Mouse (Mus musculus) MEL (cell line): ENCODE data around the gene Notch4. TPM values are rescaled to one million over a fixed set of nuclear protein-coding genes. Genes with fewer than 3 reads are reported as not detected.
A peak's percentile ranks its signal among the peaks of the same experiment; 100 is the strongest.

Experiments
- DNase-seq: peaks from one replicate; pipeline ENCODE4 v3.0.0; 2011; ENCODE audit warnings: low read depth, low spot score
- H3K27ac ChIP-seq: 2 replicates; pipeline ENCODE4 v1.5.1; 2012; ENCODE audit warnings: low read depth, mild to moderate bottlenecking, control low read depth, low read length, moderate library complexity; ENCODE audit not compliant: control insufficient read depth
- H3K27me3 ChIP-seq, 2 experiments: fragments of 150-350 bp in 1 of 2; sonication (generic) in 1 of 2; 2 replicates each; pipeline ENCODE4 v1.6.1; 2012; ENCODE audit warnings: low read length in 2 of 2, mild to moderate bottlenecking in 2 of 2, improper control_type of control experiment in 1 of 2, moderate library complexity in 1 of 2; ENCODE audit not compliant: insufficient read depth in 2 of 2, control insufficient read depth in 1 of 2
- H3K36me3 ChIP-seq, 2 experiments: 2 replicates each; pipeline ENCODE4 v1.6.1; 2012 to 2014; ENCODE audit warnings: low read length in 2 of 2, improper control_type of control experiment in 1 of 2, inconsistent platforms in 1 of 2, mild to moderate bottlenecking in 1 of 2; ENCODE audit not compliant: insufficient read depth in 2 of 2, control insufficient read depth in 1 of 2
- H3K4me1 ChIP-seq, 2 experiments: fragments of 150-350 bp in 1 of 2; sonication (generic) in 1 of 2; 2 replicates each; pipeline ENCODE4 v1.6.1; 2012; ENCODE audit warnings: low read length in 2 of 2, improper control_type of control experiment in 1 of 2, mild to moderate bottlenecking in 1 of 2; ENCODE audit not compliant: insufficient read depth in 2 of 2, control insufficient read depth in 1 of 2
- H3K4me3 ChIP-seq, 2 experiments: fragments of 150-350 bp in 1 of 2; sonication (generic) in 1 of 2; 2 replicates each; pipeline ENCODE4 v1.5.1; 2012; ENCODE audit warnings: low read depth in 2 of 2, low read length in 2 of 2, mild to moderate bottlenecking in 2 of 2, moderate library complexity in 2 of 2, control low read depth in 1 of 2, improper control_type of control experiment in 1 of 2; ENCODE audit not compliant: control insufficient read depth in 1 of 2, insufficient read depth in 1 of 2
- H3K79me2 ChIP-seq: 2 replicates; pipeline ENCODE4 v1.6.1; 2012; ENCODE audit warnings: mild to moderate bottlenecking, low read length, moderate library complexity; ENCODE audit not compliant: control insufficient read depth, poor library complexity, insufficient read depth
- H3K9ac ChIP-seq: 2 replicates; pipeline ENCODE4 v1.6.1; 2012; ENCODE audit warnings: low read depth, mild to moderate bottlenecking, control low read depth, low read length, moderate library complexity; ENCODE audit not compliant: control insufficient read depth, poor library complexity, severe bottlenecking
- H3K9me3 ChIP-seq: fragments of 150-350 bp; sonication (generic); replicated peaks from 2 replicates; pipeline ENCODE4 v1.6.1; 2012; ENCODE audit warnings: mild to moderate bottlenecking, low read length, improper control_type of control experiment, moderate library complexity; ENCODE audit not compliant: insufficient read depth
- BHLHE40 ChIP-seq: IDR thresholded peaks from 2 replicates; pipeline ENCODE4 v1.6.1; 2012; ENCODE audit warnings: low read depth, mild to moderate bottlenecking, inconsistent platforms, low read length, improper control_type of control experiment, borderline replicate concordance
- CHD1 ChIP-seq: IDR thresholded peaks from 2 replicates; pipeline ENCODE4 v1.6.1; 2012; ENCODE audit warnings: low read depth, mild to moderate bottlenecking, inconsistent platforms, low read length, improper control_type of control experiment
- CHD2 ChIP-seq: IDR thresholded peaks from 2 replicates; pipeline ENCODE4 v1.6.1; 2011; ENCODE audit warnings: low read length, improper control_type of control experiment
- CTCF ChIP-seq, 3 experiments: IDR thresholded peaks in 2 of 3; conservative IDR thresholded peaks in 1 of 3; 2 replicates each; pipeline ENCODE4 v1.5.1; 2011 to 2012; ENCODE audit warnings: low read length in 3 of 3, low read depth in 2 of 3, mild to moderate bottlenecking in 2 of 3, improper control_type of control experiment in 1 of 3, inconsistent platforms in 1 of 3, mixed read lengths in 1 of 3, moderate library complexity in 1 of 3; ENCODE audit not compliant: control insufficient read depth in 1 of 3, insufficient read depth in 1 of 3, poor library complexity in 1 of 3, severe bottlenecking in 1 of 3
- ELF1 ChIP-seq: IDR thresholded peaks from 2 replicates; pipeline ENCODE4 v1.6.1; 2014; ENCODE audit warnings: low read depth, mild to moderate bottlenecking, inconsistent platforms, low read length, improper control_type of control experiment, moderate library complexity
- ETS1 ChIP-seq: IDR thresholded peaks from 2 replicates; pipeline ENCODE4 v1.6.1; 2012; ENCODE audit warnings: low read depth, mild to moderate bottlenecking, inconsistent platforms, low read length, improper control_type of control experiment, moderate library complexity
- GABPA ChIP-seq: IDR thresholded peaks from 2 replicates; pipeline ENCODE4 v1.6.1; 2012; ENCODE audit warnings: low read depth, mild to moderate bottlenecking, inconsistent platforms, low read length, improper control_type of control experiment, moderate library complexity
- GATA1 ChIP-seq: IDR thresholded peaks from 2 replicates; pipeline ENCODE4 v1.6.1; 2011; ENCODE audit warnings: low read depth, low read length, improper control_type of control experiment
- HCFC1 ChIP-seq: IDR thresholded peaks from 2 replicates; pipeline ENCODE4 v1.6.1; 2012; ENCODE audit warnings: low read depth, mild to moderate bottlenecking, inconsistent platforms, low read length, improper control_type of control experiment, moderate library complexity
- MAX ChIP-seq: IDR thresholded peaks from 2 replicates; pipeline ENCODE4 v1.6.1; 2011; ENCODE audit warnings: low read length, improper control_type of control experiment
- MAZ ChIP-seq: IDR thresholded peaks from 2 replicates; pipeline ENCODE4 v1.6.1; 2012; ENCODE audit warnings: low read depth, mild to moderate bottlenecking, inconsistent platforms, low read length, improper control_type of control experiment
- MEF2A ChIP-seq: IDR thresholded peaks from 2 replicates; pipeline ENCODE4 v1.6.1; 2014; ENCODE audit warnings: low read depth, mild to moderate bottlenecking, inconsistent platforms, low read length, improper control_type of control experiment; ENCODE audit not compliant: poor library complexity, insufficient replicate concordance, severe bottlenecking; ENCODE audit errors: extremely low read depth
- MXI1 ChIP-seq: IDR thresholded peaks from 2 replicates; pipeline ENCODE4 v1.6.1; 2011; ENCODE audit warnings: mild to moderate bottlenecking, low read depth, low read length, improper control_type of control experiment
- MYC ChIP-seq: IDR thresholded peaks from 2 replicates; pipeline ENCODE4 v1.6.1; 2011; ENCODE audit warnings: low read depth, mild to moderate bottlenecking, low read length, improper control_type of control experiment, moderate library complexity
- NELFE ChIP-seq: IDR thresholded peaks from 2 replicates; pipeline ENCODE4 v1.6.1; 2011; ENCODE audit warnings: low read depth, low read length, improper control_type of control experiment
- POLR2A ChIP-seq, 2 experiments: IDR thresholded peaks; 2 replicates each; pipeline ENCODE4 v1.6.1; 2011 to 2012; ENCODE audit warnings: low read length in 2 of 2, mild to moderate bottlenecking in 2 of 2, control low read depth in 1 of 2, improper control_type of control experiment in 1 of 2, low read depth in 1 of 2, moderate library complexity in 1 of 2; ENCODE audit not compliant: control insufficient read depth in 1 of 2, insufficient read depth in 1 of 2, poor library complexity in 1 of 2
- POLR2AphosphoS2 ChIP-seq: IDR thresholded peaks from 2 replicates; pipeline ENCODE4 v1.6.1; 2011; ENCODE audit warnings: low read length, improper control_type of control experiment
- RAD21 ChIP-seq: IDR thresholded peaks from 2 replicates; pipeline ENCODE4 v1.6.1; 2011; ENCODE audit warnings: mild to moderate bottlenecking, low read depth, low read length, improper control_type of control experiment
- RCOR1 ChIP-seq: IDR thresholded peaks from 2 replicates; pipeline ENCODE4 v1.6.1; 2012; ENCODE audit warnings: low read depth, mild to moderate bottlenecking, inconsistent platforms, low read length, improper control_type of control experiment
- SIN3A ChIP-seq: IDR thresholded peaks from 2 replicates; pipeline ENCODE4 v1.6.1; 2012; ENCODE audit warnings: low read length, improper control_type of control experiment, inconsistent platforms
- SMC3 ChIP-seq: IDR thresholded peaks from 2 replicates; pipeline ENCODE4 v1.6.1; 2011; ENCODE audit warnings: low read depth, low read length, improper control_type of control experiment
- TAL1 ChIP-seq: IDR thresholded peaks from 2 replicates; pipeline ENCODE4 v1.6.1; 2012; ENCODE audit warnings: mild to moderate bottlenecking, inconsistent platforms, low read length, moderate library complexity, mixed read lengths
- TBP ChIP-seq: IDR thresholded peaks from 2 replicates; pipeline ENCODE4 v1.8.0; 2011; ENCODE audit warnings: low read depth, low read length, improper control_type of control experiment
- TCF12 ChIP-seq: IDR thresholded peaks from 2 replicates; pipeline ENCODE4 v1.6.1; 2014; ENCODE audit warnings: low read depth, mild to moderate bottlenecking, inconsistent platforms, low read length, improper control_type of control experiment, moderate library complexity
- USF1 ChIP-seq: IDR thresholded peaks from 2 replicates; pipeline ENCODE4 v1.6.1; 2014; ENCODE audit warnings: low read depth, mild to moderate bottlenecking, inconsistent platforms, low read length, improper control_type of control experiment, moderate library complexity
- ZC3H11A ChIP-seq: IDR thresholded peaks from 2 replicates; pipeline ENCODE4 v1.6.1; 2012; ENCODE audit warnings: low read depth, mild to moderate bottlenecking, inconsistent platforms, low read length, improper control_type of control experiment
- ZKSCAN1 ChIP-seq: IDR thresholded peaks from 2 replicates; pipeline ENCODE4 v1.6.1; 2012; ENCODE audit warnings: low read depth, mild to moderate bottlenecking, inconsistent platforms, low read length, improper control_type of control experiment, moderate library complexity
- ZMIZ1 ChIP-seq: IDR thresholded peaks from 2 replicates; pipeline ENCODE4 v1.6.1; 2012; ENCODE audit warnings: low read depth, mild to moderate bottlenecking, inconsistent platforms, low read length, improper control_type of control experiment, moderate library complexity
- ZNF384 ChIP-seq: IDR thresholded peaks from 2 replicates; pipeline ENCODE4 v1.6.1; 2012; ENCODE audit warnings: low read depth, mild to moderate bottlenecking, inconsistent platforms, low read length, improper control_type of control experiment
- polyA plus RNA-seq, 2 experiments: library from polyadenylated mRNA; stranded (reverse) in 1 of 2; unstranded in 1 of 2; fragments of >175 nt in 1 of 2; fragments of >200 nt in 1 of 2; gene quantifications; 2 replicates each; pipeline versions ENCODE4 v1.2.1 to v1.2.4; 2012; ENCODE audit warnings: low replicate concordance in 2 of 2, low read depth in 1 of 2; ENCODE audit not compliant: insufficient read length in 2 of 2, insufficient read depth in 1 of 2, missing spikeins in 1 of 2
- total RNA-seq: library from RNA; depleted of rRNA; stranded (reverse); fragments of 300-350 nt; gene quantifications from 2 replicates; pipeline ENCODE4 v1.2.3, GENCODE M21; 2012

The Notch4 gene
- total and polyA plus RNA-seq, 3 experiments, result 0.15 to 21.9 (median 0.33) TPM

DNA sequence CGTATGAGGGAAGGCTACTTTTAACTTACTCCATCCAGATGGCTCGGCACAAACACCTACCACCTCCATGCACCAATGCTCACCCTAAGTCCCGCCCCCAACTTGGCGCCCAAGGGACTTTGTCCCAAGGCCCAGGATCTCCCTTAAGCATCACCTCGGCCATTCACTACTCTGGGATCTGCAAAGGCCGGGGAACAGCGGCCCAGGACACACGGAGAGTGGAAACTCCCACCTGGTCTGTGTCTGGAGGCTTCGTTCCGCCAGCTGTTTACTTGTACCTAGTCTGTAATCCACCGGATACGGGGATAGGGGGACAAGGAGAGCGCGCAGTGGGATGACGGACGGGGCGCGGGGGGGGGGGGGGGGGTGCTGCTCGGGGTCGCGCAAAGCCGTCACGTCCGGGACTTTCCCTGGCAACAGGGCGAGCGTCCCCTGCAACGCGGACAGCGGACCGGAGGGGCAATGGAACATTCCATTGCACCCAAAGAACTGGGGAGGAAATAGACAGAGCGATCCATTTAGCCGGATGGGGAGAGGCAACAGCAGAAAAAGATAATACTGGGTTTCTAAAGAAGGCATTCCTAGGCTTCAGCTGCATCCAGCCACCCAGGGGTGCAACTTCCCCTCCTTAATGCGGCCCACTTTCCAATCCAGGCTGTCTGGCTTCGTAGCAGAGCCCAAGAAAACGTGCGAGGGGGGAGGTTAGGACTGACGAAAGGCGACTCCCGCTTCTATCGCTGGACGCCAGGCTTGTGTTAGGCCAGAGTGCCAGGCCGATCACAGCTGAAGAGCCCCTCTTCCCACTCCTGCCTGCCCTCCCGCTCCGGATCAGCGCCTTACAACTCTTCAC lies 63.2 kb downstream of the Notch4 start:
- Histone ChIP-seq H3K4me3 (peak overlapping the region; percentile 91 to 92), H3K36me3 (peaks cover 0 to 17% of the 10 kb centered on the region in 2 experiments; a peak in 3 of 4 replicates), H3K4me1 (peaks cover 2 to 34% of the 10 kb centered on the region in 2 experiments; a peak in 3 of 4 replicates), H3K9me3 (no peaks in the 10 kb centered on the region), H3K9ac (peak overlapping the region; percentile 90), H3K27ac (peak overlapping the region; percentile 94), H3K79me2 (peaks cover 16% of the 10 kb centered on the region), H3K27me3 (no peaks in the 10 kb centered on the region; a peak in 1 of 4 replicates)
- TF ChIP-seq SIN3A, result peak; percentile 97
- no peak for TF ChIP-seq MEF2A
- TF ChIP-seq GATA1, result peak; percentile 46; the same call in 1 of the 2 replicates
- TF ChIP-seq CTCF (IDR thresholded peaks at IDR 0.05 in 2 of 3, conservative IDR thresholded peaks at IDR 0.05 in 1 of 3; ENCODE audit: control insufficient read depth in 1 of 3, insufficient read depth in 1 of 3, low read depth in 2 of 3, low read length in 3 of 3, poor library complexity in 1 of 3, severe bottlenecking in 1 of 3), result no peak
- TF ChIP-seq RCOR1, result 0 out of 2 replicates have a peak, but pooled peaks have one; percentile 19
- TF ChIP-seq TBP, result peak; percentile 87
- TF ChIP-seq ZC3H11A, result no peak
- TF ChIP-seq SMC3, result no peak
- peak; percentile 45 for TF ChIP-seq ZMIZ1
- peak; percentile 49 to 79; a peak in 3 of 4 replicates for TF ChIP-seq POLR2A (IDR thresholded peaks at IDR 0.05; ENCODE audit: control insufficient read depth in 1 of 2, insufficient read depth in 1 of 2, low read depth in 1 of 2, low read length in 2 of 2, poor library complexity in 1 of 2)
- peak; percentile 66 for TF ChIP-seq ETS1
- TF ChIP-seq MYC, result peak; percentile 79
- TF ChIP-seq RAD21, result no peak
- TF ChIP-seq MAX, result peak; percentile 69
- TF ChIP-seq HCFC1, result peak; percentile 87
- peak; percentile 85; the same call in 1 of the 2 replicates for TF ChIP-seq POLR2AphosphoS2
- TF ChIP-seq ZKSCAN1, result no peak
- TF ChIP-seq GABPA, result no peak
- no peak for TF ChIP-seq CHD2
- peak; percentile 60; the same call in 1 of the 2 replicates for TF ChIP-seq BHLHE40
- TF ChIP-seq CHD1, result peak; percentile 99
- TF ChIP-seq TAL1, result no peak; the same call in 1 of the 2 replicates
- TF ChIP-seq ZNF384, result no peak
- peak; percentile 88 for TF ChIP-seq MAZ
- TF ChIP-seq USF1, result no peak
- TF ChIP-seq ELF1, result peak; percentile 50
- TF ChIP-seq MXI1, result peak; percentile 76
- TF ChIP-seq TCF12, result peak; percentile 25; the same call in 1 of the 2 replicates
- peak; percentile 72 for TF ChIP-seq NELFE
- DNase-seq, result peak; percentile 97
